Mouse (Mus musculus) ovary, postnatal 10 days (tissue): Measurements from ENCODE around the gene Ets2.
"Not testable (repeated sequence)": the region's sequence is repeated elsewhere in the genome, so short reads cannot be mapped to it uniquely, and the experiment has no call there.

Source experiments
- DNase-seq: peaks from one replicate; pipeline ENCODE4 v3.0.0; 2022; ENCODE audit warnings: low spot score

Gene Ets2

DNA sequence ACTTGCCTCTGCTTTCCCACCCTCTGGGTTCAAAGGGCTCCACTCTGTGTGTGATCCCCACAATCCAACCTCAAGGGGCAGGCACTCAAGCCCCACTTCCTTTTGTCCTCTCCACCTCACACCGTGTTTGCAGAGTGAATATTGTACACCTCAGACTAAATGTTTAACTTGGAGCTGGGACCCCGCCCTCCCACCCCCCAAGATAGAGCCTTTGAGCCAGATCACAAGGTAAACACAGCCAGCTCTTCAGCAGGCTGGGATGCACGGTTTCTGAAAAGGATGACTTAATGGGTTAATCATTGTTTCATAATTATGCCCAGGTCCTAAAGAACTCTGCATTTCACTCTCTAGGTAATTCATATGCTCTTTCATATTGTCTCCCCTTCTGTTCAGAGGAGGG lies 2.2 kb upstream of the Ets2 start:
- no peak for DNase-seq

DNA sequence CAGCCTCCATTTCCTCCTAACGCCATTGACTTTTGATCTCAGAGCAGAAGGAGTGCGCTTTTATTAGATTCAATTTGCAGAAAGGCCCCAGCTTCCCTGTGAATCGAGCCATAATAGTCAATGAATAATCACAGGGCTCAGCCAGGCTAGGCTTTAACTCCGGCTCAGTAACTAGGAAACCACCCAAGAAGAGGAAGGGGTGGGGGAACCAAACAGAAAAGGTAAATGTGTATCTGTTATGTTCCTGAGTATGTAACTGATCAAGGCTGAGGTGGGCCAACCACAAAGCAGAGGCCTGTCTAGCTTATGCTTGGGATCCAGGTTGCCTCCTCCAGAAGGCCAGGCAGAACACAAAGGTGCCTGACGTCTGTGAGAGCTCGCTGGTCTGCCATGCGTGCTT lies 1.7 kb upstream of the Ets2 start:
- DNase-seq, result no peak

- DNase-seq, result no peak
Observed at GRCm38 (mm10) chr16:95702562-95703545, 979 bp downstream of the Ets2 start.

GRCm38 (mm10) chr16:95703958-95704357 lies 2.1 kb downstream of the Ets2 start:
- DNase-seq, result no peak

DNA sequence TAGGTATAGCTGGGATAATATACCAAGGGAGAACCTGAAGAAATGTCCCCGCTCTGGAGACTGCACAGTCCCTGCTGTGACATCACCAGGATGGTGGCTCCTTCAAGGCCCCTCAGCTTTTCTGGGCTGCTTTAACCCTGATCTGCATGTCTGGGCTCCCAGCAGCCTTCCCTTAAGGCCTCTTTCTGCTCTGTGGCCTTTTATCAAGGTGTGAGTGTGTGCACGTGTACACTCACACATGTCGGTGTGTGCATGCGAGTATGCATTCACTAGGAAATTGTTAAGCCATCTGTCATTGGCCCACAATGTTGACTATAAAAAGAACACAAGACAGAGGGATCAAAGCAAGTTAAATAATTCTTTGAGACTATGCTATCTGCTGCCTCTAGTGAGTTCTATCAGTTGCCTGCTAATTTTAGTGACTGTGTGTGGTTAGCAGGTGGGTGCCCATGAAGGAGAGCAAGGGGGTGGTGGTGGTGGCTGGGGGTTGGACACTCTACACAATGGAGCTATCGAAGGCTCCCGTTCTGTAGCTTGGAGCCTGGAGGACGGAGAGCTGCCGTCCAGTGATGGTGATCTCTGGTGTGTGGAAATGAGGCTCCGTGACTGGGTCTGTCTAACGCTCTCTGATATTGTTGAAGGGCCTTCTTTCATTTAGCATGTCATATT lies 2.9 kb downstream of the Ets2 start:
- DNase-seq, result no peak

- no peak for DNase-seq
Observed at GRCm38 (mm10) chr16:95705771-95706170, 3.9 kb downstream of the Ets2 start.

- DNase-seq, result no peak
Observed at GRCm38 (mm10) chr16:95708211-95709004, 6.5 kb downstream of the Ets2 start.

DNA sequence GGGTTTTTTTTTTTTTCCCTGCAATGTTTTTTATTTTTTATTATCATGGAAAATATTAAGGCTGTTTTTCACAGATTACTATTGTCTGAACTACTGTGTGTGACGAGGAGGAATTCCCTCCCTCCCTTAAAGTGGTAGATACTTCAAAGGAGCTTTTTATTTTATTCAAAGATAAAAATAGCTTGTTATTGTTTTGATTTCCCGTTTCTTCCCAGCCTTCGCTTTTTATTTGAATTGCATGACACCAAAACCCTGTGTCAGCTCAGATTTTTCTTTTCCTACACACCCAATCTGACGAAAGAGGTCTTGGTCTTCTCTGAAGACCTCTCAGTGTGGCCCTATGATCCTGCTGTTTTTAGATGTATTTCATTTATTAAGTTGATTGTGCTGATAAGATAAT lies 7.3 kb downstream of the Ets2 start:
- DNase-seq, result no peak

DNA sequence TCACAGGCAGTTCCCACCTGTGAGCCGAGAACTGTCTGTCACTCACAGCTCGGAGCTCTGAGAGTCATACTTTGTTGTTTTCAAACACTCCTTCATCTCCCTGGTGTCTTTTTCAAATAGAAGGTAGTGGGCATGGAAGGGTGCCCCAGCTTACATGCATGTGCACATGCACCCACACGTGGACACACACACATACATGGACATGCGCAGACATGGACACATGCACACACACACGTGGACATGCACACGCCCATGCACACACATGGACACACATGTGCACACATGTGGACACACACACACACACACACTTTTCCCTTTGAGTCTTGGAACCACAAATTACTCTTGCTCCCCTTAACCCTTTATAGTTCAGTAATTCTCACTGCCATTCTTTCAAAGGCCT lies 8.3 kb downstream of the Ets2 start:
- no peak for DNase-seq

DNA sequence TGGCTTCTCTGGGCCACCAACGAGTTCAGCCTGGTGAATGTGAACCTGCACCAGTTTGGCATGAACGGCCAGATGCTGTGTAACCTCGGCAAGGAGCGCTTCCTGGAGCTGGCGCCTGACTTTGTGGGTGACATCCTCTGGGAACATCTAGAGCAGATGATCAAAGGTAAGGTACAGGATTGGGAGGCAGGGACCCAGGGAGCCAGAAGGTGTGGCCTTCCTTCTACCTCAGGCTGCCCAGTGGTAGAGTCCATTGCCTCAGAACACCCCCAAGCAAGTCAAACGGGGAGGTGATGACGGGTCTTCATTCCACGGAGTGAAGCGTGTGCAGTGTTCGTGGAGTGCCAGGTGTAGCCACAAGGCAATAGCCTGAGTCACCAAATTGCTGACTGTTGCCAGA lies 10.2 kb downstream of the Ets2 start:
- no peak for DNase-seq

- not testable (repeated sequence) for DNase-seq
Observed at GRCm38 (mm10) chr16:95713077-95713476, 11.2 kb downstream of the Ets2 start.

GRCm38 (mm10) chr16:95715026-95715425 lies 13.2 kb downstream of the Ets2 start:
- DNase-seq, result no peak

DNA sequence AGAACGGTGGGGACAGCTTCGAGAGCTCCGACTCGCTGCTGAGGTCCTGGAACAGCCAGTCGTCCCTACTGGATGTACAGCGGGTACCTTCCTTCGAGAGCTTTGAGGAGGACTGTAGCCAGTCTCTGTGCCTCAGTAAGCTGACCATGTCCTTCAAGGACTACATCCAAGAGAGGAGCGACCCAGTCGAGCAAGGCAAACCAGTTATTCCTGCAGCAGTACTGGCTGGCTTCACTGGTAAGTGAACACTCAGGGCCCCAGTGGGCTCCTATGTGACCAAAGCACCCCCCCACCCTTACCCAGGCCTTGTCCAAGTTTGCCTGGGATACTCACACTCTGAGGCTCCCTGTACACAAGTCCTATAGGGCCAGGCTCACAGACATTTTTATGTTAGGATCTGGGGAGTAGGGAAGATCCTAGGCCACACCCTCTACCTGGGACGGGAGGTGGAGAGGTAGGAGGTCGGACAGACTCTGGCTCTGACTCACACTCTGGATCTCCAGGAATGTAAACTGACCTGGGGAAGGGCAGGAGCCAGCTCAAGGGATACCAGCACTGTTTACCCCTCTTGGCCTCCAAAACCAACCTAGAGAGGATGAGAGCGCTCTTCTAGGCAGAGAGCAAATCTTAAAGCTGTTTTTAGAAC lies 14.3 kb downstream of the Ets2 start:
- no peak for DNase-seq

DNA sequence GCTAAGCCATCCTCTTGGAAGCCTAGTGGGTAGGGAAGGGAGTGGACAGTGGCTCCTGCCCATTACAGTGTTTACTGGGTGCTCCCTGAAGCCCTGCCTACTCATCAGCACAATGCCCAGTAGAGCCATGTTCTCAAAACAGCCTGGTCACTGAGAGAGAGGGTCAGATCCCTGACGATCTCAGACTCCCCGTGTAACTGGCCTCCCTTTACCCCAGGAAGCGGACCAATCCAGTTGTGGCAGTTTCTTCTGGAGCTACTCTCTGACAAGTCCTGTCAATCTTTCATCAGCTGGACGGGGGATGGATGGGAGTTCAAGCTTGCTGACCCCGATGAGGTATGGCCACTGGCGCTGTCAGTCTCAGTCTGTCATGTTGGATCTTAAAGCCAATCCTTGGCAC lies 15.8 kb downstream of the Ets2 start:
- DNase-seq, result no peak

GRCm38 (mm10) chr16:95718119-95718518 lies 16.2 kb downstream of the Ets2 start:
- DNase-seq, result no peak

DNA sequence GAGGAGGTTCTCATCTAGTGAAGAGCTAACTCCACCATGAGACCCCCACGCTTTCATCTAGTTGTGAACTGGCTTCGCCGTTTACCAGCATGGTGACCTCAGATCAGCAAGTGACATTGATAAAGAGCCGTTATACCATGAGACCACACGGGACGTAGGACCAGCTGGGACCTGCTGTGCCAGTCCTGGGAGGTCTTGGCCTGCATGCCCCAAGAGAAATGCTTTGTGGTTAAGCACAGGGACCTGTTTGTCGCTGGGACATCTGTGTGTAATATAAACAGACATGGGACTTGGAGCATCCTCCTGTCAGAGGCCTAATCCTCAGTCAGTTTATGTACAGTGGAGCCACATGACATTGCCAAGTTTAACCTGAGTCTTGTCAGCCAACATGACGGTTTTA lies 18.7 kb downstream of the Ets2 start:
- DNase-seq, result no peak

DNA sequence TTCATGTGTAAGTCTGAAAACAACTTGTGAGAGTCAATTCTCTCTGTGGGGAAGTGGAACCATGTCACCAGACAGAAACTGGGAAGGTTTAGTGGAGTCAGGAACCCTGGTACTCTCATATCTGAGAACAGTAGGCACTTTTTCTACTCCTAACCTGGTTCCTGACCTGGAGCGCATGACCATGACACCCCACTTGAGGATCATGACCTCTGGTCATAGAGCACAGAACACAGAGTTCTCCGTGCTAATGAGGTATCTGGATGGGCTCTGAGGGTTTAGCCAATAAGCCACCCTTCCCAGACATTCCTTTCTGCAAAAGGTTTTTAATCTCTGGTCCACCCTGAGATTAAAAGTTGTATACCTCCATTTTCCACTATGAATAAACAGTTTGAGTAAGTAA lies 22.4 kb downstream of the Ets2 start:
- DNase-seq, result no peak

GRCm38 (mm10) chr16:95724776-95725175 lies 22.9 kb downstream of the Ets2 start:
- DNase-seq, result no peak

DNA sequence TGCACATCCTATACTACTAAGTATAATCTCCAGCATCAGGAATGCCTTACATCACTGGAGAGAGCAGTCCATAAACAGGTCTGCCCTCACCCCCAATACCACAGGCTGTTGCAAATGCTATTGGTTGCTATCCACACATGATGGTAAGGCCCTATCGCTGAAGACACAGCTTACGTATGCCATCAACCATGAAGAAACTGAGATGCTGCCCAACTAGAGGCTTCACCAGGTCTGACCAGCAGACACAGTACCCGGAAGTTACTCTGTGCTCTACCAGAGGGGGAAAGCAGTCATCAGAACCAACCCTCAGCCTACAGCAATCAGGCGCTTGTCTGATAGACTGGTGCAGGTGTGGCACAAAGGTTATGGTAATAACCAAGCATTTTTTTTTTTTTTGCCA lies 24.9 kb downstream of the Ets2 start:
- no peak for DNase-seq

GRCm38 (mm10) chr16:95728453-95729435 lies 26.9 kb downstream of the Ets2 start:
- DNase-seq, result no peak

DNA sequence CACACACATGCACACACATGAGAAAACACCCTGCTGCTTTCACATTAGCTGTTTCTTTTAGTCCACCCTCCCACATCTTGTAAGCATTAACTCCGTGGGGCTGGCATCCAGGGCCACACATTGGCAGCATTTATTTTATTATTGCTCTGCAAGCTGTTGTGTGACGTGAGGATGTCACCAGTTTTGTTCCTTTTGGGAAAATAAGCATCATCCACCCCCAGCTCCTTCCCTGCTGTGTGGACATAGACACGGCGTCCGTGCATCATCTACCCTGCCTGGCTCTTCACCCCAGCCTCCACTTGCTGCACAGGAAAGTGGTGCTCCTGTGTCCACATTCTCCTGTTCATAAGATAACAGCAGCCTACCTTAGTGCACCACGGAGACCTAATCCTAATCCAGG lies 27.9 kb downstream of the Ets2 start:
- no peak for DNase-seq
